Mouse (Mus musculus): ENCODE data around the gene Chchd6.

Chchd6 gene

GRCm38 (mm10) chr6:89407247-89407889, 188.1 kb downstream of the Chchd6 start:
- no peak for DNase-seq (ENCODE audit: low read depth, low spot score)

GRCm38 (mm10) chr6:89404964-89405363, 190.5 kb downstream of the Chchd6 start:
- no peak for DNase-seq (ENCODE audit: low read depth, low spot score)

GRCm38 (mm10) chr6:89403257-89404225, 191.9 kb downstream of the Chchd6 start:
- DNase-seq (ENCODE audit: low read depth, low spot score), result no peak

GRCm38 (mm10) chr6:89402406-89402805, 193.0 kb downstream of the Chchd6 start:
- DNase-seq (ENCODE audit: low read depth, low spot score), result no peak

- no peak for DNase-seq (ENCODE audit: low read depth, low spot score)
Measured at GRCm38 (mm10) chr6:89399564-89399963, 195.9 kb downstream of the Chchd6 start.

DNA sequence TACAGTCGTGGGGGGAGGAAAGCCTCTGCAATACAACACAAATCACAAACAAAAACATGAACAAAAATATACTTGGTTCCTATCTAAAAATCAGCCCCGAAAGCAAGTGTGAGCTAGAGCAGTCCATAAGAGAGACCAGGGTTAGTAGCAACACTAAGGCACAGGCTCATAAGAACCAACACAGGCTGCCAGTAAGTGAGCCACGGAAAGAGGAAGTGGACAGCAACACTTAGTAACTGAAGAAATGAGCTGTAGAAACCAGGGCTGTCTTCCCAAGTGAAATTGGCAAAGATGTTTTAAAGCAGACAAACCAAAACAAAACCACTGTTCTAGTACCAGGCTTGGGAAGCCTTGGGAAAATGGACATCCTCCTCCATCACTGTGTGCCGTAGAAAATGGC, 197.5 kb downstream of the Chchd6 start:
- no peak for DNase-seq (ENCODE audit: low read depth, low spot score)

- DNase-seq (ENCODE audit: low read depth, low spot score), result no peak
Measured at GRCm38 (mm10) chr6:89393820-89394219, 201.6 kb downstream of the Chchd6 start.

GRCm38 (mm10) chr6:89392213-89392612, 203.2 kb downstream of the Chchd6 start:
- no peak for DNase-seq (ENCODE audit: low read depth, low spot score)

- DNase-seq (ENCODE audit: low read depth, low spot score), result no peak
Measured at GRCm38 (mm10) chr6:89389771-89390170, 205.7 kb downstream of the Chchd6 start.

GRCm38 (mm10) chr6:89386956-89387355, 208.5 kb downstream of the Chchd6 start:
- DNase-seq (ENCODE audit: low read depth, low spot score), result no peak

- DNase-seq (ENCODE audit: low read depth, low spot score), result no peak
Measured at GRCm38 (mm10) chr6:89384699-89385098, 210.8 kb downstream of the Chchd6 start.

DNA sequence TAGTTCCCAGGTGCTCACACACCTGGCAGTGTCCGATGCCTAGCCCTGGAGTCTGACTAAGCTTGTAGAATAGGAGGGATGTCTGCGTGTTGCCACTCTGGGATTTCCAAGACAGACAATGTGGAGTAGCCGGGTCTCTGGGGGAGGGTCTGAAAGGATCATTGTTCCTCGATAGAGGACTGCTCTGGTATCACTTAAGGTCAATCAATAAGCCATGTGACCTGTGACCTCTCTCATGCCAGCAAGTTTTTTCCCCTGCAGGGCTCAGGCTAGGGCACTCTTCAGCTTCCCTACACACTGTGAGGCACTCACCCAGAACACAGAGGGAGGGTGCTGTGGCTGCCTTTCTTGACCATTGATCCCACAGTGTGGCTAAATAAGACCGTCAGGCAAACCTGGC, 213.6 kb downstream of the Chchd6 start:
- DNase-seq (ENCODE audit: low read depth, low spot score), result no peak

DNA sequence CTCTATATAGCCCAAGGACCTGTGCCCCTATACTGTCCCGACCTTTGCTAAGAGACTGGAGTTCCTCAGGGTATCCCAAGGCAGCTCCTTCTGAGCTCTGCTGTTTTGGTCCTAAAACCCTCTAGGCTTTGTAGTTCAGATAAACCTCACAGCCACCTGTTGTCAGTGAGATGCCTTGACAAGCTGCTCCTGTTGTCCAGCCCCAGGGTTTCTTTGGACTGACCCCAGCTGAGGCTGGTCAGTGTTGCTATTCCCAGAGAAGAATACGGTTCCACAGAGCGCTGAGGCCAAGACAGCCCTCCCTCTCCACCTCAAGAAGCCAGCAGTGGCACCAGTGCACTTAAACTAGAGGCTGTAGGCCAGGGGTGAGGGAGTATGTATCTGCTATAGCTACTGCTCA, 214.3 kb downstream of the Chchd6 start:
- DNase-seq (ENCODE audit: low read depth, low spot score), result no peak

DNA sequence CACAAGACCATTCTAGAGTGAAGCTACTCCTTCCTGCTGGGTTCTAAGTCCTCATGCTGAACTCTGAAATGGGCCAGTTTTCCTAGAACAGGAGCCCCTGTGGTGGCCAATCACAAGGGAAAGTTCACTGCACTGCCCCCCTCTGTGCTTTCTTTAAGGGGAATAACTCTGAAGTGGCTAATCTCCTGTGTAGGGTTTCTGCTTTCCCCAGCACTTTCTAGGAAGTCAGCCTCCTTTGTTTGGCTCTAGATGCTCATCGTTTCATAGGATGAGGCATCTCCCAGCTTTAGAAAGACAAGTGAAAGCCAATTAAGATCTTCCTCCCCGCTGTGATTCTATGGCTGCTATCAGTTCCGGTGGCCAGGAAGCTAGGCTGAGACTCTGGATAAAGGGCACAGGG, 214.7 kb downstream of the Chchd6 start:
- DNase-seq (ENCODE audit: low read depth, low spot score), result peak; percentile 50

GRCm38 (mm10) chr6:89378264-89378663, 217.2 kb downstream of the Chchd6 start:
- DNase-seq (ENCODE audit: low read depth, low spot score), result no peak

DNA sequence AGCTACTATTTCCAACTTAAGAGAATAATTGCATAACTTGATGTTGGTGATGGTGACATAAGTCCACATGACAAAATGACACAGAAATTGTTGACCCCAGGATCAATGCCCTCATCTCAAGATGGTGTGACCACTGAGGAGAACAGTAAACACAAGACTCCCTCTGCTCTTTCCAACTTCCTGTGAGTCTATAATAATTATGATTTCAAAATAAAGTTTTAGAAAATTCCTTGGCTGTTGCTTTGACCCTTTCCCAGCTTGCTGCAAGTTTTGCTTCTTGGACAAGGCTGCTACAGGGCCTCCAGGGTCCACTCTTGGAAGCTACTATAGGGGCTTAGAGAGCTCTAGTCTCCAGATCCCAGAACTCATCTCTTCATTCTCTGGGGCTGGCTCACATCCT, 226.6 kb downstream of the Chchd6 start:
- no peak for DNase-seq (ENCODE audit: low read depth, low spot score)

DNA sequence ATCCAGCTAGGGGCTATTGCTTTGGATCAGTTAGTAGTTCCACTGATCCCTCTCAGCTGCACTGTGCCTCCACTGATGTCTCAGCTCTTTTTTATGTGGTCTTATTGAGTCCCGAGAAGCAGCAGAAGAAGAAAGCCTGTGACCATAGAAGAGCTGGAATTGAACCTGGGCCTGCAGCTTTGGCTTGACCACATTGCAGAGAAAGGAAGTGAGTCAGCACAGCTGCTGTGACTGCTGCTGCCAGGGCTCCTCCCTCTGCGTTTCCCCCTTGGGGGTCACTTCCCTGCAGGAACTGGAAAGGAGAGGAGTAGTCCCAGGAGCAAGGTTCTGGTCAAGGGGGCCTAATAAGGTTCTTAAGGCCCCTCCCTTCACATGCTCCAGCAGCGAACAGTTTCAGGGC, 231.1 kb downstream of the Chchd6 start:
- DNase-seq (ENCODE audit: low read depth, low spot score), result no peak

DNA sequence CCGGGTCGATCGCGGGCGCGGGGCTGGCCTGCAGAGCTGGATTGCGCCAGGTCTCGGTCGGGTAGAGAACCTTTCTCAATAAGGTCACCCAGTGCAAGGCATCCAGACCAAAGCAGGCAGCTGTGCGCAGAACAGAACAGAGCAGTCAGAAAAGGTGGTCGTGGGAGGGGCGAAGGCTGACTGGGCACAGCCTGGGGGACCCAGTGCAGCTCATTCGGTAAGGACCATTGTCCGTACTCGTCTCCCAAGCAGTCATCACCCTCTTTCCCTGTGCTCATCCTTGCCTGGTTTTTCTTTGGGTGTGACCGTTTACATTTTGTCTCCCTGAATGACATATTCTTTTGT, 232.4 kb downstream of the Chchd6 start:
- DNase-seq (ENCODE audit: low read depth, low spot score), result no peak

GRCm38 (mm10) chr6:89362281-89363106, 233.0 kb downstream of the Chchd6 start, which contains the start of gene Plxna1:
TSS of gene Plxna1 (minus strand) at chr6:89362620.
- peak; percentile 40 for DNase-seq (ENCODE audit: low read depth, low spot score)

GRCm38 (mm10) chr6:89361418-89362280, 233.8 kb downstream of the Chchd6 start:
- DNase-seq (ENCODE audit: low read depth, low spot score), result peak; percentile 30

All from ES-CJ7 (cell line).